Mouse (Mus musculus) c-Kit-positive CD71-positive TER-119-positive erythroid progenitor cells, embryonic 14.5 days (primary cell): ENCODE results near the gene Mical1.
"Not testable (repeated sequence)": the region's sequence is repeated elsewhere in the genome, so short reads cannot be mapped to it uniquely, and the experiment has no call there.

Experiments used
- DNase-seq: peaks from one replicate; pipeline ENCODE4 v3.0.0-alpha.2; 2013; ENCODE audit warnings: low spot score

Mical1 gene

GRCm38 (mm10) chr10:41477278-41478181 is 1.4 kb downstream of the Mical1 start:
- peak; percentile 39 for DNase-seq

GRCm38 (mm10) chr10:41479961-41480360 is 3.8 kb downstream of the Mical1 start:
- no peak for DNase-seq

DNA sequence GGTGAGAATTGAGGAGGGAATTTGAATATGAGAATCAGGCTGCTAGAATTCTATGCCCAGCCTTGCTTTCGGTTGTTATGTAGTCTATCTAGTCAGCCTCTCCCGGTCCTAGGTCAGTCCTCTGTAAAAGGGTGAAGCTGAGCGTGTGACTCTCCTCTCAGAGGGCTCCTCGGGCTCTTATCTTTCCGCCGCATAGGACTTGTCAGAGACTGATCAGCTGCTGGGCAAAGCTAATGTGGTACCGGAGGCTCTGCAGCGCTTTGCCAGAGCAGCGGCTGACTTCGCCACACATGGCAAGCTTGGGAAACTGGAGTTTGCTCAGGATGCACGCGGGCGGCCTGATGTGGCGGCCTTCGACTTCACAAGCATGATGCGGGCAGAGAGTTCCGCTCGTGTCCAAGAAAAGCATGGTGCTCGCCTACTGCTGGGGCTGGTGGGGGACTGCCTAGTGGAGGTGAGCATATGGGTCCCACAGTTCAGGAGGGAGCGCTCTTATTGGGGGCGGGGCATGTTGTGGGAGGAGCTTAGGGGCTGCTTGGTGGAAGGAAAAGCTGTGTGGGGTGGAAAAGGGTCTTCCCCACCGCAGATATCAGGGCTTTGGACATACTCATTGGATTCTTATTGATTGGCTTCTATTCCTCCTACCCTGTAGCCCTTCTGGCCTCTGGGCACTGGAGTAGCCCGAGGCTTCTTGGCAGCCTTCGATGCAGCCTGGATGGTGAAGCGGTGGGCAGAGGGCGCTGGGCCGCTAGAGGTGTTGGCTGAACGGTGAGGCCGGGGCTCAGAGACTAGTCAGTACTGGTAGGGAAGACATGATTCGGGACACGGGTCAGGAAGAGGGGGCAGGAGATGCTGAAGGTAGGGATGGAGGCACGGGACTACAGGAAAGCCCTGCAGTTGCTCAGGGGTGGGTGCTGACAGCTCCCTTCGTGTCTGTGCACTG is 5.1 kb downstream of the Mical1 start:
- DNase-seq, result peak; percentile 51

- no peak for DNase-seq
These were observed 6.3 kb downstream of the Mical1 start for GRCm38 (mm10) chr10:41482446-41482845.

DNA sequence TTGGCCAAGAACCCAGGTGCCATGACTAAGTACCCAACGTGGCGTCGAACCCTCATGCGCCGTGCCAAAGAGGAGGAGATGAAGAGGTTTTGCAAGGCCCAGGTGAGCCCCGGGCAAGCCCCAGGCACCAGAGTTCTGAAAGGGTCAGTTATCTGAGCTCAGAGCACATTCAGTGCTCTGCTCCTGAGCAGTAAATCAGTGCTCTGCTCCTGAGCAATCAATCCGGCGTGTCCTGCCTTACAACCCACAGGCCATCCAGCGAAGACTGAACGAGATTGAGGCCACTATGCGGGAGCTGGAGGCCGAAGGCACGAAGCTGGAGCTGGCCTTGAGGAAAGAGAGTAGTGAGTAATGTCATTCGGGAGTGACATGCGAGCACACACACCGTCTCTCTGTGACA is 9.7 kb downstream of the Mical1 start:
- no peak for DNase-seq

GRCm38 (mm10) chr10:41486506-41487170 is 10.5 kb downstream of the Mical1 start:
- DNase-seq, result no peak

GRCm38 (mm10) chr10:41488877-41489276 is 12.8 kb downstream of the Mical1 start:
- no peak for DNase-seq

DNA sequence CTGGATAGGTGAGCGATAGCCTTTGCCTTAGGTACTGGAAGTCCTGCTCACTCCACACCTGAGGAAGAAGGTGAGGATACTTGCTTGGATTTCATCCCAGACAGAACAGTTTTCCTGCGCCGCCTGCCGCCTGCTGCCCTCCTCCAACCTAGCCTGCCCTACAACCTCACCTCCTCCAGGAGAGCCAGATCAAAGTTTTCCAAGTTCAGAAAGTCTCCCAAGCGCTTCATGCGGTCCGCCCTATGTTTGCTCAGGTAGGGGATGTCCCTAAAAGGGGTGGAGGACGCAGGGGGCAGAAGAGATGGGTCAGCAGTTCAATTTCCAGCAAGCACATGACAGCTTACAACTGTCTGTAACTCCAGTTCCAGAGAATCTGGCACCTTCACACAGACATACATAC is 13.2 kb downstream of the Mical1 start:
- no peak for DNase-seq

- peak; percentile 83 for DNase-seq
These were observed 13.8 kb downstream of the Mical1 start, which contains the start of the genes Smpd2 and Ppil6 for GRCm38 (mm10) chr10:41489708-41490517. TSS of gene Smpd2 (minus strand) at chr10:41490369. TSS of gene Ppil6 (plus strand) at chr10:41490439.

- DNase-seq, result no peak
These were observed 14.4 kb downstream of the Mical1 start for GRCm38 (mm10) chr10:41490518-41490873.

- no peak for DNase-seq
These were observed 15.0 kb downstream of the Mical1 start for GRCm38 (mm10) chr10:41491111-41491510.

- no peak for DNase-seq
These were observed 24.8 kb downstream of the Mical1 start for GRCm38 (mm10) chr10:41500941-41501340.

DNA sequence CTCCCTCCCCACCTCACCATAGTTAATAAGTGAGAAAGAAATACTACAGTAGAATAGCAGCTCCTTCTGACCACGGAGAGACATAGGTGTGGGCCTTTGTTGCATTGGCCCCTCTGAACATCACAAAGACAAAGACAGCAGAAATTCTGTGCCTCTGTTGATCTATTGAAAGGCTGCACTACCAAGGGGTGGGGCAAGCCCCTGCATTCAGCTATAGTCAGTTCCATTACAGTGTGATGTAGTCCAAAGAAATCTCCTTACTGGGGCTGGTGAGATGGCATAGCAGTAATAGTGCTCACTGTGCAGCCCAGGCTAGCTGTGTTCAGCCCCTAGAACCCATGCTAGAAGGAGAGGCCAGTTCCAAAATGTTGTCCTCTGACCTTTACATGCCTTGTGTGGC is 28.9 kb downstream of the Mical1 start:
- no peak for DNase-seq

- not testable (repeated sequence) for DNase-seq
These were observed 29.3 kb downstream of the Mical1 start for GRCm38 (mm10) chr10:41505446-41505845.

DNA sequence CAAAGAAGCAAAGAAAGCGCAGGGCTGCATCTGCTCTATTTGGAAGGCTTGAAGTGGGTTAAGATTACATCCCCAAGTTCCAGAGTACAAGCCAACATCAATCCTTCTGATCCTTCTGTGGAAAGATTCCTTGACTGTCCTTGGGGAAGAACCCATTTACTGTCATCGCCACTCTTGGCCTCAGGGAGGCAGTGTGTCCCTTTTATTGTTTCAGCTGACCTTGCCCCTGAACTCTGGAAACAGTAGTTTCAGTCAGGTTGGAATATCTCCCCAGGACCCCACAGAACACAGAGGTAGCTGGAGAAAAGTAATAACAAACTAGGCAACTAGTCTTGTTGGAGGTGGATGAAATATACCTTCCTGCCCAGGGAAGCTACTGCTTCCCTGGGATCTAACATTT is 33.0 kb downstream of the Mical1 start:
- no peak for DNase-seq

- no peak for DNase-seq
These were observed 38.2 kb downstream of the Mical1 start for GRCm38 (mm10) chr10:41514301-41514700.

GRCm38 (mm10) chr10:41514921-41515320 is 38.8 kb downstream of the Mical1 start:
- DNase-seq, result no peak

- DNase-seq, result peak; percentile 76
These were observed 42.4 kb downstream of the Mical1 start for GRCm38 (mm10) chr10:41518508-41518980.

DNA sequence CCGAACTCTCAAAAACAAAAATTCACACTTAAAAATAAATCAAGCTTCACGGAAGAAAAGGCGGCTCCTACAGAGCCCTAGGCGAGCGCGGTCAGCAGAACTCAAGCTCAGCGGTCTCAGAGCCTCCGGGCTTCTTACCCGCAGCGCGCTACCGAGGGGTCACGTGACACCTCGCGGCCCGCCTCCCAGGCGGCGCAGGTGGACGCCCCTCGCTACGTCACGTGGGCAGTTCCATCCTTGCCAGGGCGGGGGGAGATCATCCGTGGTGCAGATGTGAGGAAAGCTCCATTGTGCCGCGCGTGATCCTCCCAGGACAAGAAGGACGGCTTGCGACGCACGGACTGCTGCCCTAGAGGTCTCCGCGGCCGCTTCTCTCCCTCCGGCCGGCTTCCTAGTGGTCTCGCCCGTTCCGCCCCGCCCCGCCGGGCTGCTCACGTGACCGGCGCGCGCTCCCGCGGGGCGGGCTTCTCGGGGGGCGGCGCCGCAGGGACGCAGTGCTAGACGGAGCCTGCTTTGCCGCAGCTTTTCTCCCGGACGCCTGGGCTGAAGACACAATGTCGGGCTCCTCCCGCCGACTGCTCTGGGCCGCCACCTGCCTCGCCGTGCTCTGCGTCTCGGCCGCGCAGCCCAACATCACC is 43.0 kb downstream of the Mical1 start, which contains the start of gene Cd164:
Cd164 (plus strand) TSS at position 434 of the 638 bp plus-strand sequence.
- DNase-seq, result peak; percentile 89

DNA sequence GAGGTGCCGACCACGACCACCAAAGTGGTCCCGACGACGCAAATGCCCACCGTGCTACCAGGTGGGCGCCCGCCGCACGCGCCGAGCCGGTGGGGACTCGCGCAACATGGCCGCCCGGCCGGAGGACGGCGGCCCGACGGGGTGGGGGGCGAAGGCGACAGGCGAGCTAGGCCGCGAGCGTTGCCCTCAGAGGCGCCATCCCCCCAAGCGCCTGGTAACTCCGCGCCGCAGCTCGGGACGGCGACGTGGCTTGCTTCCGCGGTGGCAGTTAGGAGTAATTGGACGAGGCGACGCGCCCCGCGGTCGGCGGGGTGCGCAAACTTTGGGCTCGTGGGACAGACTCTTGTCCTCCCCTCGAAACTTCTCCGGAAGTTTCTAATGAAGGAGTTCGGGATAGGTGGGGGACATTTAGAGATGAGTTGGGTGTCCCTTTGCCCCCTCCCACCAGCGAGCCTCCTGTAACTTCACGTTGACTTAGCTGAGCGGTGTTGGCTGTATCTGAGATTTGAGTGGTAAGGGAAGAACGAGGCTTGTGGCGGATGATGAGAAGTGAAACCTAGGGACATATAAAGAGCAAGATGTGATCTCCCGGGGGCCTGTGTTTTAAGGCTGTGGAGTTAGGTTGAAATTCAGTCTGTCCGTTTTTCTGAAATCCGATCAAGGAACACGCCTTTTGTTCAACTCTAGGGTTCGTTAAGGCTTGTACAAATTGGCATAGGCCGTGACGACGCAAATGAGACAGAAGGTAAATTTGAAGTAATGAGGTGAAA is 43.7 kb downstream of the Mical1 start:
- peak; percentile 57 for DNase-seq
